Mouse (Mus musculus): Measurements from ENCODE around the gene Asb7.
A peak's percentile ranks its signal among the peaks of the same experiment; 100 is the strongest.

Gene Asb7

GRCm38 (mm10) chr7:66689294-66689619 lies at the start of gene Asb7:
Gene Asb7, minus strand, starts transcription at chr7:66689596.
- no peak for DNase-seq (ENCODE audit: low read depth)

- no peak for DNase-seq (ENCODE audit: low read depth)
These were observed 48.0 kb upstream of the Asb7 start for GRCm38 (mm10) chr7:66737418-66737817.

GRCm38 (mm10) chr7:66734993-66735392 lies 45.6 kb upstream of the Asb7 start:
- DNase-seq (ENCODE audit: low read depth): no peak

- DNase-seq (ENCODE audit: low read depth): no peak
These were observed 45.1 kb upstream of the Asb7 start for GRCm38 (mm10) chr7:66734466-66734865.

GRCm38 (mm10) chr7:66733882-66734281 lies 44.5 kb upstream of the Asb7 start:
- DNase-seq (ENCODE audit: low read depth): no peak

- no peak for DNase-seq (ENCODE audit: low read depth)
These were observed 44.0 kb upstream of the Asb7 start for GRCm38 (mm10) chr7:66733431-66733830.

- DNase-seq (ENCODE audit: low read depth): no peak
These were observed 39.8 kb upstream of the Asb7 start for GRCm38 (mm10) chr7:66729232-66729631.

GRCm38 (mm10) chr7:66728072-66728471 lies 38.7 kb upstream of the Asb7 start:
- no peak for DNase-seq (ENCODE audit: low read depth)

- no peak for DNase-seq (ENCODE audit: low read depth)
These were observed 35.6 kb upstream of the Asb7 start for GRCm38 (mm10) chr7:66724954-66725353.

GRCm38 (mm10) chr7:66724514-66724913 lies 35.1 kb upstream of the Asb7 start:
- no peak for DNase-seq (ENCODE audit: low read depth)

GRCm38 (mm10) chr7:66711166-66711565 lies 21.8 kb upstream of the Asb7 start:
- DNase-seq (ENCODE audit: low read depth): no peak

GRCm38 (mm10) chr7:66704631-66705030 lies 15.2 kb upstream of the Asb7 start:
- no peak for DNase-seq (ENCODE audit: low read depth)

- no peak for DNase-seq (ENCODE audit: low read depth)
These were observed 13.3 kb upstream of the Asb7 start for GRCm38 (mm10) chr7:66702721-66703120.

- DNase-seq (ENCODE audit: low read depth): no peak
These were observed 5.1 kb upstream of the Asb7 start for GRCm38 (mm10) chr7:66694467-66694866.

GRCm38 (mm10) chr7:66689620-66690360 lies 394 bp upstream of the Asb7 start, which contains the start of gene Lins1:
Gene Lins1, plus strand, starts transcription at chr7:66689889.
- peak; percentile 100 for DNase-seq (ENCODE audit: low read depth)

- DNase-seq (ENCODE audit: low read depth): no peak
These were observed 675 bp downstream of the Asb7 start for GRCm38 (mm10) chr7:66688721-66689120.

GRCm38 (mm10) chr7:66682119-66682863 lies 7.1 kb downstream of the Asb7 start:
- no peak for DNase-seq (ENCODE audit: low read depth)

- DNase-seq (ENCODE audit: low read depth): no peak
These were observed 13.6 kb downstream of the Asb7 start for GRCm38 (mm10) chr7:66675800-66676199.

GRCm38 (mm10) chr7:66667064-66667463 lies 22.3 kb downstream of the Asb7 start:
- no peak for DNase-seq (ENCODE audit: low read depth)

GRCm38 (mm10) chr7:66663548-66663947 lies 25.8 kb downstream of the Asb7 start:
- no peak for DNase-seq (ENCODE audit: low read depth)

GRCm38 (mm10) chr7:66661572-66661971 lies 27.8 kb downstream of the Asb7 start:
- peak; percentile 64 for DNase-seq (ENCODE audit: low read depth)

- DNase-seq (ENCODE audit: low read depth): no peak
These were observed 28.4 kb downstream of the Asb7 start for GRCm38 (mm10) chr7:66660972-66661371.

GRCm38 (mm10) chr7:66660291-66660690 lies 29.1 kb downstream of the Asb7 start:
- peak; percentile 7 for DNase-seq (ENCODE audit: low read depth)

- DNase-seq (ENCODE audit: low read depth): no peak
These were observed 33.9 kb downstream of the Asb7 start for GRCm38 (mm10) chr7:66655471-66655870.

Measured in fibroblast of lung, adult 2 months (primary cell).